Mouse (Mus musculus): ENCODE measurements around the gene Itpr1. TPM values are rescaled to one million over a fixed set of nuclear protein-coding genes. Genes with fewer than 3 reads are reported as not detected.

Gene Itpr1
- total and polyA plus RNA-seq, 3 experiments, result 9.3 to 25.7 (median 19.0) TPM

- Histone ChIP-seq H3K27me3 (ENCODE audit: insufficient read depth, low read length) (no peaks in the 10 kb centered on the region), H3K4me1 (ENCODE audit: insufficient read depth, low read depth, low read length) (no peaks in the 10 kb centered on the region), H3K9me3 (replicated peaks) (no peaks in the 10 kb centered on the region), H3K36me3 (replicated peaks) (peaks cover 36% of the 10 kb centered on the region), H3K4me3 (ENCODE audit: low read depth, low read length) (no peak overlapping the region)
- no peak for TF ChIP-seq CTCF (IDR thresholded peaks at IDR 0.05; ENCODE audit: low read depth, low read length)
- TF ChIP-seq TAL1 (conservative IDR thresholded peaks at IDR 0.05; ENCODE audit: low read depth, low read length), result no peak
- TF ChIP-seq GATA1 (IDR thresholded peaks at IDR 0.05; ENCODE audit: borderline replicate concordance, low read length), result no peak
- no peak for TF ChIP-seq GATA2 (IDR thresholded peaks at IDR 0.05; ENCODE audit: borderline replicate concordance, low read depth, low read length)
- no peak for TF ChIP-seq POLR2AphosphoS5 (IDR thresholded peaks at IDR 0.05; ENCODE audit: insufficient replicate concordance, low read depth, low read length)
- no peak for ATAC-seq (ENCODE audit: extremely low read depth, insufficient number of reproducible peaks, low FRiP score, poor library complexity, severe bottlenecking)
- no peak for DNase-seq (ENCODE audit: low spot score)
These were observed 221.9 kb downstream of the Itpr1 start for GRCm38 (mm10) chr6:108434816-108435215.

GRCm38 (mm10) chr6:108435467-108435866 is 222.6 kb downstream of the Itpr1 start:
- H3K4me1 ChIP-seq (ENCODE audit: insufficient read depth, low read depth, low read length), result no peaks in the 10 kb centered on the region
- no peak for DNase-seq (ENCODE audit: low spot score)
- no peaks in the 10 kb centered on the region for H3K9me3 ChIP-seq (replicated peaks)
- no peaks in the 10 kb centered on the region for H3K27me3 ChIP-seq (ENCODE audit: insufficient read depth, low read length)
- H3K36me3 ChIP-seq (replicated peaks), result peaks cover 34% of the 10 kb centered on the region
- ATAC-seq (ENCODE audit: extremely low read depth, insufficient number of reproducible peaks, low FRiP score, poor library complexity, severe bottlenecking), result no peak
- no peak for TF ChIP-seq POLR2AphosphoS5 (IDR thresholded peaks at IDR 0.05; ENCODE audit: insufficient replicate concordance, low read depth, low read length)
- no peak for TF ChIP-seq GATA2 (IDR thresholded peaks at IDR 0.05; ENCODE audit: borderline replicate concordance, low read depth, low read length)
- no peak for TF ChIP-seq TAL1 (conservative IDR thresholded peaks at IDR 0.05; ENCODE audit: low read depth, low read length)
- no peak for TF ChIP-seq CTCF (IDR thresholded peaks at IDR 0.05; ENCODE audit: low read depth, low read length)
- TF ChIP-seq GATA1 (IDR thresholded peaks at IDR 0.05; ENCODE audit: borderline replicate concordance, low read length), result no peak
- no peak overlapping the region for H3K4me3 ChIP-seq (ENCODE audit: low read depth, low read length)

GRCm38 (mm10) chr6:108436608-108437007 is 223.7 kb downstream of the Itpr1 start:
- H3K4me1 ChIP-seq (ENCODE audit: insufficient read depth, low read depth, low read length), result no peaks in the 10 kb centered on the region
- no peak for TF ChIP-seq TAL1 (conservative IDR thresholded peaks at IDR 0.05; ENCODE audit: low read depth, low read length)
- TF ChIP-seq CTCF (IDR thresholded peaks at IDR 0.05; ENCODE audit: low read depth, low read length), result no peak
- TF ChIP-seq GATA2 (IDR thresholded peaks at IDR 0.05; ENCODE audit: borderline replicate concordance, low read depth, low read length), result no peak
- TF ChIP-seq GATA1 (IDR thresholded peaks at IDR 0.05; ENCODE audit: borderline replicate concordance, low read length), result no peak
- no peak for TF ChIP-seq POLR2AphosphoS5 (IDR thresholded peaks at IDR 0.05; ENCODE audit: insufficient replicate concordance, low read depth, low read length)
- no peak for DNase-seq (ENCODE audit: low spot score)
- no peaks in the 10 kb centered on the region for H3K9me3 ChIP-seq (replicated peaks)
- no peak overlapping the region for H3K4me3 ChIP-seq (ENCODE audit: low read depth, low read length)
- peaks cover 28% of the 10 kb centered on the region for H3K36me3 ChIP-seq (replicated peaks)
- no peaks in the 10 kb centered on the region for H3K27me3 ChIP-seq (ENCODE audit: insufficient read depth, low read length)
- ATAC-seq (ENCODE audit: extremely low read depth, insufficient number of reproducible peaks, low FRiP score, poor library complexity, severe bottlenecking), result no peak

DNA sequence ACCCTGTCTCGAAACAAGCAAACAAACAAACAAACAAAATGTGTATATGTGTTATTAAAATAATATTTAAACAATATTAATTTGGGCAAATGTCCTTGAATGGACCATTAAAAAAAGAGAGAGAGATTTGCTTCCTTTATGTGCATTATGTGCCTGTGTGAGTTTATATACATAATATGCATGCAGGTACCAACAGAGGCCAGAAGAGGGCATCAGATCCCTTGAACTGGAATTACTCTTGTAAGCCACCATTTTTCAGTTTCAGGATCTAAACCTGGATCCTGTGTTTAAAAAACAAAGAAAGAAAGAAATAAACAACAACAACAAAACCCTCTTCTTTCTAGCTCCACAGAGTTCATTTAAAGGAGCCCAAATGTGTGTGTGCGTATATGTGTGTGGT is 228.4 kb downstream of the Itpr1 start:
- H3K9me3 ChIP-seq (replicated peaks), result no peaks in the 10 kb centered on the region
- no peak for DNase-seq (ENCODE audit: low spot score)
- H3K27me3 ChIP-seq (ENCODE audit: insufficient read depth, low read length), result no peaks in the 10 kb centered on the region
- H3K4me1 ChIP-seq (ENCODE audit: insufficient read depth, low read depth, low read length), result no peaks in the 10 kb centered on the region; the same call in 1 of the 2 replicates
- no peak overlapping the region for H3K4me3 ChIP-seq (ENCODE audit: low read depth, low read length)
- TF ChIP-seq GATA2 (IDR thresholded peaks at IDR 0.05; ENCODE audit: borderline replicate concordance, low read depth, low read length), result no peak
- TF ChIP-seq CTCF (IDR thresholded peaks at IDR 0.05; ENCODE audit: low read depth, low read length), result no peak
- no peak for TF ChIP-seq GATA1 (IDR thresholded peaks at IDR 0.05; ENCODE audit: borderline replicate concordance, low read length)
- TF ChIP-seq POLR2AphosphoS5 (IDR thresholded peaks at IDR 0.05; ENCODE audit: insufficient replicate concordance, low read depth, low read length), result no peak
- TF ChIP-seq TAL1 (conservative IDR thresholded peaks at IDR 0.05; ENCODE audit: low read depth, low read length), result no peak
- peaks cover 32% of the 10 kb centered on the region for H3K36me3 ChIP-seq (replicated peaks)
- no peak for ATAC-seq (ENCODE audit: extremely low read depth, insufficient number of reproducible peaks, low FRiP score, poor library complexity, severe bottlenecking)

- H3K9me3 ChIP-seq (replicated peaks), result no peaks in the 10 kb centered on the region
- no peaks in the 10 kb centered on the region; the same call in 1 of the 2 replicates for H3K4me1 ChIP-seq (ENCODE audit: insufficient read depth, low read depth, low read length)
- H3K36me3 ChIP-seq (replicated peaks), result peaks cover 36% of the 10 kb centered on the region
- DNase-seq (ENCODE audit: low spot score) (no peak), ATAC-seq (ENCODE audit: extremely low read depth, insufficient number of reproducible peaks, low FRiP score, poor library complexity, severe bottlenecking) (0 out of 2 replicates have a peak, but pooled peaks have one; percentile 48)
- TF ChIP-seq TAL1 (conservative IDR thresholded peaks at IDR 0.05; ENCODE audit: low read depth, low read length), result no peak
- no peak for TF ChIP-seq GATA2 (IDR thresholded peaks at IDR 0.05; ENCODE audit: borderline replicate concordance, low read depth, low read length)
- no peak for TF ChIP-seq CTCF (IDR thresholded peaks at IDR 0.05; ENCODE audit: low read depth, low read length)
- no peak for TF ChIP-seq POLR2AphosphoS5 (IDR thresholded peaks at IDR 0.05; ENCODE audit: insufficient replicate concordance, low read depth, low read length)
- no peaks in the 10 kb centered on the region for H3K27me3 ChIP-seq (ENCODE audit: insufficient read depth, low read length)
- no peak overlapping the region for H3K4me3 ChIP-seq (ENCODE audit: low read depth, low read length)
These were observed 229.4 kb downstream of the Itpr1 start for GRCm38 (mm10) chr6:108442291-108442690.

- no peak for ATAC-seq (ENCODE audit: extremely low read depth, insufficient number of reproducible peaks, low FRiP score, poor library complexity, severe bottlenecking)
- Histone ChIP-seq H3K9me3 (replicated peaks) (no peaks in the 10 kb centered on the region), H3K27me3 (ENCODE audit: insufficient read depth, low read length) (no peaks in the 10 kb centered on the region), H3K4me3 (ENCODE audit: low read depth, low read length) (no peak overlapping the region), H3K4me1 (ENCODE audit: insufficient read depth, low read depth, low read length) (no peaks in the 10 kb centered on the region; the same call in 1 of the 2 replicates), H3K36me3 (replicated peaks) (peaks cover 29% of the 10 kb centered on the region)
- no peak for DNase-seq (ENCODE audit: low spot score)
- TF ChIP-seq POLR2AphosphoS5 (IDR thresholded peaks at IDR 0.05; ENCODE audit: insufficient replicate concordance, low read depth, low read length), result no peak
- no peak for TF ChIP-seq GATA1 (IDR thresholded peaks at IDR 0.05; ENCODE audit: borderline replicate concordance, low read length)
- no peak for TF ChIP-seq TAL1 (conservative IDR thresholded peaks at IDR 0.05; ENCODE audit: low read depth, low read length)
- no peak for TF ChIP-seq CTCF (IDR thresholded peaks at IDR 0.05; ENCODE audit: low read depth, low read length)
- TF ChIP-seq GATA2 (IDR thresholded peaks at IDR 0.05; ENCODE audit: borderline replicate concordance, low read depth, low read length), result no peak
These were observed 231.5 kb downstream of the Itpr1 start for GRCm38 (mm10) chr6:108444435-108444834.
